Mouse (Mus musculus) stomach, embryonic 15.5 days (tissue): ENCODE data around the gene Tap2. TPM values are rescaled to one million over a fixed set of nuclear protein-coding genes. Genes with fewer than 3 reads are reported as not detected.

ENCODE experiments used
- ATAC-seq: fragments of 200-750 bp; cut with Nextera tagmentation; 2 replicates; pipeline ENCODE4 v1.8.0; 2017; ENCODE audit warnings: low read depth, moderate number of reproducible peaks, moderate TSS enrichment; ENCODE audit not compliant: insufficient read depth, low FRiP score
- H3K27ac ChIP-seq: fragments of 300-500 bp; sonication (generic); 2 replicates; pipeline ENCODE4 v1.5.1; 2015; ENCODE audit warnings: mild to moderate bottlenecking, inconsistent platforms
- H3K27me3 ChIP-seq: fragments of 300-500 bp; sonication (generic); replicated peaks from 2 replicates; pipeline ENCODE4 v1.6.1; 2015; ENCODE audit warnings: inconsistent platforms
- H3K36me3 ChIP-seq: fragments of 300-500 bp; sonication (generic); 2 replicates; pipeline ENCODE4 v1.6.1; 2015; ENCODE audit warnings: inconsistent platforms
- H3K4me1 ChIP-seq: fragments of 300-500 bp; sonication (generic); 2 replicates; pipeline ENCODE4 v1.6.1; 2015; ENCODE audit warnings: inconsistent platforms
- H3K4me2 ChIP-seq: fragments of 300-500 bp; sonication (generic); 2 replicates; pipeline ENCODE4 v1.6.1; 2015; ENCODE audit warnings: mild to moderate bottlenecking, inconsistent platforms
- H3K4me3 ChIP-seq: fragments of 300-500 bp; sonication (generic); replicated peaks from 2 replicates; pipeline ENCODE4 v1.5.1; 2015; ENCODE audit warnings: inconsistent platforms
- H3K9ac ChIP-seq: fragments of 300-500 bp; sonication (generic); 2 replicates; pipeline ENCODE4 v1.6.1; 2015; ENCODE audit warnings: inconsistent platforms
- H3K9me3 ChIP-seq: fragments of 300-500 bp; sonication (generic); 2 replicates; pipeline ENCODE4 v1.6.1; 2016; ENCODE audit warnings: inconsistent platforms
- WGBS: fragments of 180-500 bp; shearing (Covaris S2); methylation state at CpG from one replicate; pipeline ENCODE4 v1.1.7; 2015; 5-methylcytosine and 5-hydroxymethylcytosine counted together
- polyA plus RNA-seq: library from polyadenylated mRNA; unstranded; fragments of >200 nt; fragmentation: Nextera tagmentation; extraction: Ambion mirVana; gene quantifications from 2 replicates; pipeline ENCODE4 v1.2.1, GENCODE M21; 2015

The Tap2 gene
- polyA plus RNA-seq, 1 experiment from 2014 or later = 7.0 TPM

DNA sequence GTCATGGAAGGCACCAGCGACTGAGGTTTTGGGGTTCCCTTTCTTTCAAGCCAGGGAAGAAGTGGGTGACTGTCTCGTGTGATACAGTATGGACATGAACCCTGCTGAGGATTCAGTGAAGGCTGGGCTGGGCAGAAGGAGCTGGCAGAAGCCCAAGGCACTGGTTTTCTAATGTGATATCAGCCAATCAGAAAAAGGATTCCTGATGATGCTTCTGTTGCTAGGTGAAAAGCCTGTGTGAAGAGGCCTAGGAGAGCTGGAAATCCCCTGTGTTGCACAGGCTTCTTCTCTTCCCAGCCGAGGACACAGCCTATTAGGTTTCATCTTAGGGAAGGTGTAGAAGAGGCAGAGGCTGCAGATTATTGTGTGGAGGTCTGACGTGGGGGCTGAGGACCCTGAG, 58.2 kb downstream of the Tap2 start:
- no peak overlapping the region for H3K4me3 ChIP-seq
- no peak overlapping the region for H3K4me2 ChIP-seq
- 29% methylated on average over 4 of the region's 4 CpGs for WGBS
- no peak overlapping the region; the same call in 1 of the 2 replicates for H3K27ac ChIP-seq
- H3K4me1 ChIP-seq = peaks cover 23% of the 10 kb centered on the region
- H3K9me3 ChIP-seq = no peaks in the 10 kb centered on the region
- no peaks in the 10 kb centered on the region for H3K36me3 ChIP-seq
- peak; percentile 44; the same call in 1 of the 2 replicates for ATAC-seq
- peaks cover 33% of the 10 kb centered on the region for H3K27me3 ChIP-seq
- H3K9ac ChIP-seq = no peak overlapping the region

DNA sequence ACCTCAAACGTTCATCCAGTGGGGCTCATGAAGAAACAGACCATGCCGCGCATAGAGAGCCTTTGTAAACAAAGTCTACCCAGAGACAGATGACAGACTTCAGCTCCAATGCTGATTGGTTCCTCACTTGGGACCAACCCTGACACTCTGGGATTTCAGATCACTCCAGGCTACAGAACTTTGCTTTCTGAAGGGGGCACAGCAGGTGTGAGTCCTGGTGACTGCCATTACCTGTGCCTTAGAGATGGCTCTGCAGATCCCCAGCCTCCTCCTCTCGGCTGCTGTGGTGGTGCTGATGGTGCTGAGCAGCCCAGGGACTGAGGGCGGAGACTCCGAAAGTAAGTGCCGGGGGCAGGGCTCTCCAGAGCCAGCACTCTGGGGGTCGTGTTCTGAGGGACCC, 59.7 kb downstream of the Tap2 start:
- Histone ChIP-seq H3K27me3 (peaks cover 33% of the 10 kb centered on the region), H3K4me1 (peaks cover 23% of the 10 kb centered on the region), H3K9ac (no peak overlapping the region), H3K36me3 (no peaks in the 10 kb centered on the region), H3K9me3 (no peaks in the 10 kb centered on the region), H3K4me3 (peak overlapping the region; percentile 46), H3K27ac (no peak overlapping the region), H3K4me2 (peak overlapping the region; percentile 98)
- under 1% methylated on average over 8 of the region's 8 CpGs for WGBS
- ATAC-seq = peak; percentile 69

DNA sequence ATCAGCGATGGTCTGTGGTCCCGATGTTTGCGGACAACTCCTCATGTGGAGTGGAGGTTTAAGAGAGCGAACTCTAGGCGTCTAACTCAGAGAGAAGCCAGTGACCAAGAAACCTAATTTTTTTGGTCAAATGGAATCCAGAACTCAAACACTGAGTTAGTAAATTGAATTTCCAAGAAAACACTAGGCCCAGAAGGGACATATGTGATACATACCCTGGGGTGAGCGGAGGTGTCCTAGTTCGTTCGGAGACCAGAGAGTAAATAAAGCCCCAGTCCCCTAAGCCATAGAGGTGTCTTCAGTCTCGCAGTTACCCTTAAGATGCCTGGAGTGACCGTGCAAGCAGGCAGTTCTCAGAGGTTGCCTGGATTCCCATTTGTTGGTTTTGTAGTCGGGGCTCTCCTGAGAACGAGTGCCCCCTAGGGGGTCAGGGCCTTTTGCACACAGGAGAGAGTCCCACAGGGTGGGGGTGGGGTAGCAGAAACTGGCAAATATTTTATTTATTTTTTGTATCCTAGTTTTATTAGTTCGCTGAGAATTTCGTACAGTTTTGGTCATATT, 60.6 kb downstream of the Tap2 start:
- Histone ChIP-seq H3K4me1 (peaks cover 23% of the 10 kb centered on the region), H3K4me2 (peak overlapping the region; percentile 98), H3K27ac (no peak overlapping the region), H3K36me3 (no peaks in the 10 kb centered on the region), H3K9ac (no peak overlapping the region), H3K9me3 (no peaks in the 10 kb centered on the region), H3K4me3 (peak overlapping the region; percentile 50), H3K27me3 (peaks cover 33% of the 10 kb centered on the region)
- ATAC-seq = no peak
- WGBS = 10% methylated on average over 14 of the region's 14 CpGs

DNA sequence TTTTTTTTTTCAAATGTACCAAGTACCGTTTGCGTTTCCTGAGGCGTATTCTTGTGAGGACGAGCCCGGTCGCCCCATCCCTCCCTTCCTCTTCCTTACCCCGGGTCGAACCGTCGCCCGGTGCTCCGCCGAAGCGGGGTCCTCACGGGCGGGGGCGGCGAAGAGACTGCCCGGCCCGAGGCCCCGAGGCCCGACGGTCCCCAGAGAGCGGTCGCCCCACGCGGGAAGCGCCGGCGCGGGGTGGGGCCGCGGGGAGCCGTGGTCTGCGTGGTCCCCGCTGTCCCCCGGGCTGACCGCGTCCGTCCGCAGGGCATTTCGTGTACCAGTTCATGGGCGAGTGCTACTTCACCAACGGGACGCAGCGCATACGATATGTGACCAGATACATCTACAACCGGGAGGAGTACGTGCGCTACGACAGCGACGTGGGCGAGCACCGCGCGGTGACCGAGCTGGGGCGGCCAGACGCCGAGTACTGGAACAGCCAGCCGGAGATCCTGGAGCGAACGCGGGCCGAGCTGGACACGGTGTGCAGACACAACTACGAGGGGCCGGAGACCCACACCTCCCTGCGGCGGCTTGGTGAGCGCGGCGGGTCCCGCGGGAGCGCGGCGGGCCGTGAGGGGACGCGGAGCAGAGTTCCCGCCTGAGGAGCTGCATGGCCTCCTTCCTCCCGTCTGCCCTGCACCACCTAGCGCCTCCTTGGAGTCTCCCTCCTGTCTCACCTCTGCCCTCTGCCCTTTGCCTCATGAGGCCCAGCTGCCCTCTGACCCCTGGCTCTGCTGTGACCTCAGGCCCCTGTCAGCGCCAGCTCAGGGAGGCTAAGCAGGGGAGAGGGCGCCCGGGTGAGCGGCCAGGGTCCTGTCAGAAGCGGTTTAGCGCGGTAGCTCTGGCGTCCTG, 61.4 kb downstream of the Tap2 start:
- Histone ChIP-seq H3K4me2 (peak overlapping the region; percentile 98), H3K36me3 (no peaks in the 10 kb centered on the region), H3K27me3 (peaks cover 33% of the 10 kb centered on the region), H3K27ac (no peak overlapping the region), H3K9me3 (no peaks in the 10 kb centered on the region), H3K9ac (peak overlapping the region; percentile 34), H3K4me1 (peaks cover 23% of the 10 kb centered on the region), H3K4me3 (peak overlapping the region; percentile 50)
- under 1% methylated on average over 92 of the region's 93 CpGs for WGBS
- no peak for ATAC-seq

Other genes with a start within 250 kb of the Tap2 start
- 42.4 and 49.2 TPM in 2 replicates for gene Vps52, start 247.7 kb upstream of the Tap2 start, polyA plus RNA-seq
- 1,803 TPM in 2 replicates for gene Rps18, start 247.5 kb upstream of the Tap2 start, polyA plus RNA-seq
- 112 and 124 TPM in 2 replicates for gene H2-K1, start 203.2 kb upstream of the Tap2 start, polyA plus RNA-seq
- gene Ring1, start 178.8 kb upstream of the Tap2 start, polyA plus RNA-seq = 19.3 and 21.0 TPM in 2 replicates
- 50.8 and 58.4 TPM in 2 replicates for gene H2-Ke6, start 175.5 kb upstream of the Tap2 start, polyA plus RNA-seq
- gene Slc39a7, start 171.8 kb upstream of the Tap2 start, polyA plus RNA-seq = 169 and 199 TPM in 2 replicates
- gene Rxrb, start 171.7 kb upstream of the Tap2 start, polyA plus RNA-seq = 43.6 and 45.0 TPM in 2 replicates
- gene Col11a2, start 164.1 kb upstream of the Tap2 start, polyA plus RNA-seq = 1.3 and 1.5 TPM in 2 replicates
- gene H2-Oa, start 111.2 kb upstream of the Tap2 start, polyA plus RNA-seq = 0.79 and 1.2 TPM in 2 replicates
- 10.8 and 12.1 TPM in 2 replicates for gene H2-DMa, start 84.0 kb upstream of the Tap2 start, polyA plus RNA-seq
- gene Brd2, start 80.9 kb upstream of the Tap2 start, polyA plus RNA-seq = 98.3 and 107 TPM in 2 replicates
- gene H2-DMb2, start 60.2 kb upstream of the Tap2 start, polyA plus RNA-seq = 0.58 and 0.87 TPM in 2 replicates
- gene H2-DMb1, start 50.5 kb upstream of the Tap2 start, polyA plus RNA-seq = 2.2 and 2.8 TPM in 2 replicates
- 7.5 and 7.7 TPM in 2 replicates for gene Tap1, start 16.0 kb upstream of the Tap2 start, polyA plus RNA-seq
- gene Psmb9, start 15.8 kb upstream of the Tap2 start, polyA plus RNA-seq = 7.9 and 8.1 TPM in 2 replicates
- 12.1 and 14.6 TPM in 2 replicates for gene Psmb8, start 5.8 kb upstream of the Tap2 start, polyA plus RNA-seq
- 0.17 and 0.18 TPM in 2 replicates for gene H2-Ob, start 35.4 kb downstream of the Tap2 start, polyA plus RNA-seq
- 13.3 and 18.1 TPM in 2 replicates for gene H2-Ab1, start 54.2 kb downstream of the Tap2 start, polyA plus RNA-seq
- gene H2-Aa, start 84.3 kb downstream of the Tap2 start, polyA plus RNA-seq = 4.9 and 5.7 TPM in 2 replicates
- gene H2-Eb1, start 102.3 kb downstream of the Tap2 start, polyA plus RNA-seq = 4.8 and 5.0 TPM in 2 replicates
- not detected in 2 replicates for gene H2-Eb2, start 122.1 kb downstream of the Tap2 start, polyA plus RNA-seq
- 0.53 and 0.94 TPM in 2 replicates for gene Btnl2, start 151.3 kb downstream of the Tap2 start, polyA plus RNA-seq
- gene Btnl1, start 173.6 kb downstream of the Tap2 start, polyA plus RNA-seq = 1.7 and 2.1 TPM in 2 replicates
- 1.1 and 1.3 TPM in 2 replicates for gene BC051142, start 195.3 kb downstream of the Tap2 start, polyA plus RNA-seq